Mouse (Mus musculus): ENCODE measurements at regions not wholly inside any gene's neighbourhood (a gene's known extent, or its start where the extent isn't known, plus 50 kb on each side); places are given as distances from the start of the nearest gene placed in this dataset.

GRCm38 (mm10) chr15:93100837-93101236 is 174.1 kb downstream of the Gxylt1 start:
- ATAC-seq (ENCODE audit: low FRiP score) (no peak), DNase-seq (ENCODE audit: low spot score) (no peak)
- Histone ChIP-seq H3K4me3 (replicated peaks; ENCODE audit: low read length) (no peak overlapping the region), H3K4me1 (replicated peaks; ENCODE audit: control insufficient read depth, insufficient read depth, low read length) (0 out of 2 replicates have a peak, but pooled peaks cover 6% of the 10 kb centered on the region), H3K36me3 (replicated peaks; ENCODE audit: control insufficient read depth, insufficient read depth) (no peaks in the 10 kb centered on the region), H3K4me2 (replicated peaks) (no peak overlapping the region), H3K9me3 (ENCODE audit: control insufficient read depth, low read length) (no peaks in the 10 kb centered on the region), H3K27ac (no peak overlapping the region), H3K27me3 (ENCODE audit: control insufficient read depth, insufficient read depth, low read length) (no peaks in the 10 kb centered on the region), H3K9ac (no peak overlapping the region)
- 75% methylated on average over 7 of the region's 7 CpGs for WGBS

- ATAC-seq (ENCODE audit: low FRiP score): no peak
Observed at GRCm38 (mm10) chr15:93099840-93100239, 175.1 kb downstream of the Gxylt1 start.

GRCm38 (mm10) chr15:93096335-93096734 is 178.6 kb downstream of the Gxylt1 start:
- Histone ChIP-seq H3K36me3 (replicated peaks; ENCODE audit: control insufficient read depth, insufficient read depth) (no peaks in the 10 kb centered on the region), H3K4me3 (replicated peaks; ENCODE audit: low read length) (no peak overlapping the region), H3K4me2 (replicated peaks) (no peak overlapping the region), H3K27me3 (ENCODE audit: control insufficient read depth, insufficient read depth, low read length) (no peaks in the 10 kb centered on the region), H3K27ac (no peak overlapping the region), H3K4me1 (replicated peaks; ENCODE audit: control insufficient read depth, insufficient read depth, low read length) (no peaks in the 10 kb centered on the region), H3K9ac (no peak overlapping the region), H3K9me3 (ENCODE audit: control insufficient read depth, low read length) (no peaks in the 10 kb centered on the region)
- ATAC-seq (ENCODE audit: low FRiP score) (no peak), DNase-seq (ENCODE audit: low spot score) (no peak)
- 91% methylated on average over 5 of the region's 5 CpGs for WGBS

More at GRCm38 (mm10) chr15:93099840-93100239, 175.1 kb downstream of the Gxylt1 start:
- no peak overlapping the region for H3K27ac ChIP-seq
- H3K27me3 ChIP-seq (ENCODE audit: control insufficient read depth, insufficient read depth, low read length): no peaks in the 10 kb centered on the region
- no peaks in the 10 kb centered on the region for H3K9me3 ChIP-seq (ENCODE audit: control insufficient read depth, low read length)
- WGBS: 66% methylated on average over 3 of the region's 3 CpGs
- no peaks in the 10 kb centered on the region for H3K36me3 ChIP-seq (replicated peaks; ENCODE audit: control insufficient read depth, insufficient read depth)
- H3K4me2 ChIP-seq (replicated peaks): no peak overlapping the region
- H3K9ac ChIP-seq: no peak overlapping the region
- no peak overlapping the region for H3K4me3 ChIP-seq (replicated peaks; ENCODE audit: low read length)
- H3K4me1 ChIP-seq (replicated peaks; ENCODE audit: control insufficient read depth, insufficient read depth, low read length): no peaks in the 10 kb centered on the region
- DNase-seq (ENCODE audit: low spot score): no peak

- no peak overlapping the region for H3K4me2 ChIP-seq (replicated peaks)
- no peaks in the 10 kb centered on the region for H3K27me3 ChIP-seq (ENCODE audit: control insufficient read depth, insufficient read depth, low read length)
- H3K9me3 ChIP-seq (ENCODE audit: control insufficient read depth, low read length): no peaks in the 10 kb centered on the region
- H3K4me3 ChIP-seq (replicated peaks; ENCODE audit: low read length): no peak overlapping the region
- no peak for ATAC-seq (ENCODE audit: low FRiP score)
- no peak for DNase-seq (ENCODE audit: low spot score)
- 70% methylated on average over 6 of the region's 6 CpGs for WGBS
- no peak overlapping the region for H3K27ac ChIP-seq
- H3K4me1 ChIP-seq (replicated peaks; ENCODE audit: control insufficient read depth, insufficient read depth, low read length): no peaks in the 10 kb centered on the region
- no peak overlapping the region for H3K9ac ChIP-seq
- no peaks in the 10 kb centered on the region for H3K36me3 ChIP-seq (replicated peaks; ENCODE audit: control insufficient read depth, insufficient read depth)
Observed at GRCm38 (mm10) chr15:93095224-93095623, 179.8 kb downstream of the Gxylt1 start.

GRCm38 (mm10) chr15:93094202-93095135 is 180.5 kb downstream of the Gxylt1 start:
- Histone ChIP-seq H3K4me2 (replicated peaks) (no peak overlapping the region), H3K9me3 (ENCODE audit: control insufficient read depth, low read length) (no peaks in the 10 kb centered on the region), H3K27me3 (ENCODE audit: control insufficient read depth, insufficient read depth, low read length) (no peaks in the 10 kb centered on the region), H3K4me1 (replicated peaks; ENCODE audit: control insufficient read depth, insufficient read depth, low read length) (no peaks in the 10 kb centered on the region), H3K27ac (no peak overlapping the region), H3K9ac (no peak overlapping the region), H3K4me3 (replicated peaks; ENCODE audit: low read length) (no peak overlapping the region), H3K36me3 (replicated peaks; ENCODE audit: control insufficient read depth, insufficient read depth) (no peaks in the 10 kb centered on the region)
- WGBS: 83% methylated on average over 23 of the region's 23 CpGs
- no peak for ATAC-seq (ENCODE audit: low FRiP score)
- DNase-seq (ENCODE audit: low spot score): no peak

- WGBS: 81% methylated on average over 2 of the region's 2 CpGs
Observed at GRCm38 (mm10) chr15:93091396-93091795, 183.6 kb downstream of the Gxylt1 start.

GRCm38 (mm10) chr15:93089347-93089746 is 185.6 kb downstream of the Gxylt1 start:
- Histone ChIP-seq H3K4me2 (replicated peaks) (no peak overlapping the region), H3K36me3 (replicated peaks; ENCODE audit: control insufficient read depth, insufficient read depth) (no peaks in the 10 kb centered on the region), H3K9me3 (ENCODE audit: control insufficient read depth, low read length) (no peaks in the 10 kb centered on the region), H3K9ac (no peak overlapping the region), H3K4me3 (replicated peaks; ENCODE audit: low read length) (no peak overlapping the region), H3K4me1 (replicated peaks; ENCODE audit: control insufficient read depth, insufficient read depth, low read length) (no peaks in the 10 kb centered on the region), H3K27me3 (ENCODE audit: control insufficient read depth, insufficient read depth, low read length) (no peaks in the 10 kb centered on the region), H3K27ac (no peak overlapping the region)
- DNase-seq (ENCODE audit: low spot score) (no peak), ATAC-seq (ENCODE audit: low FRiP score) (no peak)
- 27% methylated on average over 13 of the region's 13 CpGs for WGBS

More at GRCm38 (mm10) chr15:93091396-93091795, 183.6 kb downstream of the Gxylt1 start:
- no peak overlapping the region for H3K9ac ChIP-seq
- no peaks in the 10 kb centered on the region for H3K27me3 ChIP-seq (ENCODE audit: control insufficient read depth, insufficient read depth, low read length)
- H3K4me2 ChIP-seq (replicated peaks): no peak overlapping the region
- no peak for ATAC-seq (ENCODE audit: low FRiP score)
- no peaks in the 10 kb centered on the region for H3K4me1 ChIP-seq (replicated peaks; ENCODE audit: control insufficient read depth, insufficient read depth, low read length)
- DNase-seq (ENCODE audit: low spot score): no peak
- H3K27ac ChIP-seq: no peak overlapping the region
- H3K9me3 ChIP-seq (ENCODE audit: control insufficient read depth, low read length): no peaks in the 10 kb centered on the region
- H3K4me3 ChIP-seq (replicated peaks; ENCODE audit: low read length): no peak overlapping the region
- H3K36me3 ChIP-seq (replicated peaks; ENCODE audit: control insufficient read depth, insufficient read depth): no peaks in the 10 kb centered on the region

GRCm38 (mm10) chr15:93084967-93085617 is 189.9 kb downstream of the Gxylt1 start:
- Histone ChIP-seq H3K4me2 (replicated peaks) (no peak overlapping the region), H3K27me3 (ENCODE audit: control insufficient read depth, insufficient read depth, low read length) (no peaks in the 10 kb centered on the region), H3K4me1 (replicated peaks; ENCODE audit: control insufficient read depth, insufficient read depth, low read length) (no peaks in the 10 kb centered on the region), H3K9ac (no peak overlapping the region), H3K36me3 (replicated peaks; ENCODE audit: control insufficient read depth, insufficient read depth) (no peaks in the 10 kb centered on the region), H3K4me3 (replicated peaks; ENCODE audit: low read length) (no peak overlapping the region), H3K9me3 (ENCODE audit: control insufficient read depth, low read length) (no peaks in the 10 kb centered on the region), H3K27ac (no peak overlapping the region)
- WGBS: 35% methylated on average over 14 of the region's 14 CpGs
- no peak for DNase-seq (ENCODE audit: low spot score)
- ATAC-seq (ENCODE audit: low FRiP score): peak; percentile 53; the same call in 1 of the 2 replicates

GRCm38 (mm10) chr15:93074070-93074469 is 200.9 kb downstream of the Gxylt1 start:
- Histone ChIP-seq H3K4me2 (replicated peaks) (no peak overlapping the region), H3K9me3 (ENCODE audit: control insufficient read depth, low read length) (no peaks in the 10 kb centered on the region), H3K27ac (no peak overlapping the region), H3K9ac (no peak overlapping the region), H3K36me3 (replicated peaks; ENCODE audit: control insufficient read depth, insufficient read depth) (no peaks in the 10 kb centered on the region), H3K4me1 (replicated peaks; ENCODE audit: control insufficient read depth, insufficient read depth, low read length) (no peaks in the 10 kb centered on the region), H3K27me3 (ENCODE audit: control insufficient read depth, insufficient read depth, low read length) (no peaks in the 10 kb centered on the region), H3K4me3 (replicated peaks; ENCODE audit: low read length) (no peak overlapping the region)
- DNase-seq (ENCODE audit: low spot score) (no peak), ATAC-seq (ENCODE audit: low FRiP score) (no peak)
- 63% methylated on average over 6 of the region's 6 CpGs for WGBS
